Mouse (Mus musculus): ENCODE results near the gene Rps26.

Gene Rps26

DNA sequence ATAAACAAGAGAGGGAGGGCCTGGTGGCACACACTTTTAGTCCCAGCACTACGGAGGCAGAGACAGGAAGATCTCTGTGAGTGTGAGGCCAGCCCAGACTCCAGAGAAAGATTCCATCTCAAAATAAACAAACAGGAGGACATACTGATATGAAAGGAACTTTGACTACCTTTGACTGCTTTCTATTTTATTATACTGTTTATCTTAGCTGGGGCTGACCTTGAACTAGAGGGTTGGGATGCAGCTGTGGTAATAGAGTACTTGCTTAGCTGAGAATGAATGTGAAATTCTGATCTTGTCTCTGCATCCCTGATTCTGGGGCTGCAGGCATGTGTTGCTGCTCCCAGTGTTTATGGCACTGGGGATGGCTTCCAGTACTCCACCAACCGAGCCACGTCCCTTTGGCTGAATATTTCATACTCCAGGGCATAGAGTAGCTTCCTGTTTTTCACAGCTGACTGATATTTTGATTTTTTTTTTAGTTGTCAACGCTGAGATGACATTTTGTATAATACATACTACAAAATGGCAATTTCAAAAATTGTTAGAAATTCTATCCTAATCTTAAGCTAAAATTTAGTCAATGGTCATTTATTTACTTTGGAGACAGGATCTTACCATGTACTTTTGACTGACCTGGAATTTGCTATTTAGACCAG is 23.9 kb downstream of the Rps26 start:
- DNase-seq: no peak

GRCm38 (mm10) chr10:128601499-128601898 is 25.0 kb downstream of the Rps26 start:
- DNase-seq: no peak

GRCm38 (mm10) chr10:128598476-128598875 is 28.1 kb downstream of the Rps26 start:
- no peak for DNase-seq

DNA sequence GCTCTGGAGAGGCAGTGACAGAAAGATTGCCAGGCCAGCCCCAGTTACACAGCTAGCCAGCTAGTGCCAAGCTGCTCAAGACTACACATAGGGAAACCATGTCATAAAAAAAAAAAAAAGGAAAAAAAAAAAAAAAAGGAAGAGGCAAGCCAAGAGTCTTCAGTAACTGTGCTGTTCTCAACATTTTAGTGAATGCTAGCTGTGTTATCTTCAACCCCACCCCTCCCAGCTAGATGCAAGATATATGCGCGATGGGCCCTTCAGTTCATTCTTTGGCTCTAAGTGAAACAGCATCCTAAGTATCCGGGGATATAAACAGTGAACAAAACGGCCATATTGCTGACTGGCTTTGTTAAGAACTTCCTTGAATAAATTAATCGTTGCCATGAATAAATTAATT is 33.8 kb downstream of the Rps26 start:
- DNase-seq: no peak

- no peak for DNase-seq
These were observed 35.1 kb downstream of the Rps26 start for GRCm38 (mm10) chr10:128591436-128591835.

- DNase-seq: peak in 1 of 2 experiments; percentile 38
These were observed 36.3 kb downstream of the Rps26 start for GRCm38 (mm10) chr10:128590193-128590690.

DNA sequence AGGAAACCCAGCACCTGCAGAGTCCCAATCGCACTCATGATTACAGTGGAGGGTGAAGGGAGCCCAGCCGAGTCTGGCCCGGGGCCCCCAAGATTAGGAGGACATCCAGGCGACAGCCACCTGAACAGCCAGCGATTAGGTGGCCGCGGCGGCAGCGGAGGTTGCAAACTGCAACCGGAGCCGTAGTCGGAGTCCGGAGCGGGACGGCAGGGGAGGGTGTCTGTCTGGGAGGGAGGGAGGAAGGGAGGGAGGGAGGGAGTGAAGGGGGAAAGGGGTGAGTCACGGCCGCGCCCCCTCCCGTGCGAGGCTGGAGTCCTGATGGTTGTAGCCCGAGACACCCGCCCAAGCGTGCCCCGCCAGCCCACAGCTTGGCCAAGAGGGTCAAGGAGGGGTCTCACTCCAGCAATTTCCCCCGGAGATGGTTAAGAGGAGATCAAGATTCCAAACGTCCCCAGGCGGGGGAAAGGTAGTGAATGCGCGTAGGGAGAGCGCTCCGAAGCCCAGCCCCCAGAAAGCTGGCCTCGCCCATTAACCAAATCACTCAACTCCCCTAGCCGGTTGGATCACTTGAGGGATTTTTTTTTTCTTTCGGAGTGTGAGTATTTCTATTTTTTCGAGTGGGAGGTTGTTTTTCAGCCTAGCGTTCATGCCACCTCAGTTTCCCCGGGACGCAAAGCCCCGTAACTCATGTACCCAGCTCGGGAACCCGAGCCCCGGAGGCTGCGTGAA is 36.9 kb downstream of the Rps26 start, which contains the start of gene Erbb3:
Gene Erbb3 (minus strand): TSS at position 189 of the 729 bp plus-strand sequence.
- DNase-seq: peak in 1 of 2 experiments; percentile 26

GRCm38 (mm10) chr10:128588775-128589463 is 37.6 kb downstream of the Rps26 start:
- no peak for DNase-seq

DNA sequence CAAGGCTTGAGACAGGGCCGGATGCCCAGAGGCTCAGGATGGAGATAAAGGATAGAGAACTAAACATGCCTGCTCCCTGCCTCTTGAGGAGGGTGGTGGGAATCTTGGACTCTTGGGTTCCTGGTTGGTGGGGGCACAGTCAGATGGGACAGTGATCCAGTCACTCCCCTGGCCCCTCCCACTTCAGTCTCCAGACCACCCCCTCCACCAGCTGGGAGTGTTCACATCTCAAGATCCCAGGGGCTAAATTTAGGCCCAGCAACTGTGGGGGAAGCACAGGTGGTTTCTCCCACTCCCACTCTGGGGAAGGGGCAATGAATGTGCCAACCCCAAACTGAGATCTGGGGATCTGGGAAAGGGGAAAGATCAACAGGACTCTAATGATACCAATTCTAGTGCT is 38.4 kb downstream of the Rps26 start:
- no peak for DNase-seq

DNA sequence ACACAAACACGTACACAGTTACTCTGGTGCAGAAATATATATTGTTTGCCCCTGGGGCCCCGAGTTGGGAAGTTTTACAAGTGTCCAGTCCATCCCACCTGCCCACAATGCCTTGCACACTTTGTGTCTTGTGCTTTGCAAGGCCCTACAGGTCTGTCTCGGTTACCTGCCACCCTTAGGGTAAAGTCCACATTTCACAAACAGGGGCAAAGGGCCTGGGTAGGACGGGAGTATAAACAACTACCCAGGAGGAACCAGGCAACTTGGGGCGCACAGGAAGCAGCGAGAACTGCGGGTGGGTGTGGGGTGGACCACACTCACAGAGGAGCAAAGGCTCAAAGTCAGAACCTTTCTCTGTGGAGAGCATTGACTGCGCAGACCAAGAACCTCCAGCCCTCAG is 38.9 kb downstream of the Rps26 start:
- DNase-seq: no peak

GRCm38 (mm10) chr10:128587120-128587519 is 39.4 kb downstream of the Rps26 start:
- DNase-seq: peak; percentile 35 to 39

- DNase-seq: no peak
These were observed 40.0 kb downstream of the Rps26 start for GRCm38 (mm10) chr10:128586546-128586945.

DNA sequence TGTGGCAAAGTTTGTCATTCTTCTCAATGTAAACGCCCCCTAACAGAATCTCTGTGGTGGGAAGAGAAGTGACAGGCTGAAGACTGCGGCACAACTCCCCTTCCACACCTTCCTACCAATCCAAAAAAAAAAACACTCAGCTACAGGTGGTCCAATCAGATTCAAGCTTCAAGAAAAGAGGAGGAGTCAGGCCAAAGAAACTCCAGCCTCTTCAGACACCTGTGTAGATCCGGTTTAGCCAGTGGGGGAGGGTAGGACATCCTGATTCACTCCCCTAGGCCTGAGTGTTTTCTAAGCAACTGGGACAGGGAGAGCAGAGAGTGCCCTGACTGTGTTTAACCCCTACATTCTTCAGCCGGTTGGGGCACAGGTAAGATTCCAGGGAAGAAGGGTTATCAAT is 42.2 kb downstream of the Rps26 start:
- DNase-seq: peak in 1 of 2 experiments; percentile 34

DNA sequence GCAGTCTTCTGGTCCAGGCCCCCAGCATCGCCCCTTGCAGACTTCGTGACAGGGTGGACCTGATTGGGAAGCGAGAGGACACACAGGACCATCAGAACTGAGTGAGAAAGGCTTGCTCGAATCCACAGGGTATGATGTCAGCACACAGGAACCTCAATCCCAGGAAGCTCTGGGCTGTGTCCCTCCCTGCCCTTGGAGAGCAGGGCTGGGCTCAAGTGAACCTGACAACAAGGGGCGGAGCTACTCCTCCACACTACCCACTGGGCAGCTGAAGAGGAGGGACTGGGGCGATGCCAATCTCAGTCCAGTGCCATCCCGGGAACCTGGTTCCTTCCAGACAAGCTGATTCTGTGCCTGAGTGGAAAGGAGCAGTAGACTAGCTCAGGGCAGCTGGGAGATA is 42.9 kb downstream of the Rps26 start:
- no peak for DNase-seq

DNA sequence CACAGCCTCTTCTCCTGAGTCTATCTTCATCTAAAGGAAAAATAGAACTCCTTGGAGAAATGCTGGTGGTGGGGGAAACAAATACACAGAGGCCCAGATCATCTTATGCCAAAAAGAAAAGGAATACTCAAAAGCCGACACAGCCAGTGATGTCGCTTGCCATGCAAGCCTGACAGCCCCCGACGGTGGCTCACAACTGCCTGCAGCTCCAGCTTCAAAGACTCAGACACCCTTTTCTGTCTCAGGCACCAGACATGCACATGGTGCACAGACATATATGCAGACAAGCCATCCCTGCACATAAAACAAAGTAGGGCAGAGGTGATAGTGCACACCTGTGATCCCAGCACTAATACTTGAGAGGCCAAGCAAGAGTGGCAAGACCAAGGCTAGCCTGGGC is 46.8 kb downstream of the Rps26 start:
- no peak for DNase-seq

- DNase-seq: no peak
These were observed 47.2 kb downstream of the Rps26 start for GRCm38 (mm10) chr10:128579298-128579697.

GRCm38 (mm10) chr10:128578330-128578729 is 48.2 kb downstream of the Rps26 start:
- no peak for DNase-seq

DNA sequence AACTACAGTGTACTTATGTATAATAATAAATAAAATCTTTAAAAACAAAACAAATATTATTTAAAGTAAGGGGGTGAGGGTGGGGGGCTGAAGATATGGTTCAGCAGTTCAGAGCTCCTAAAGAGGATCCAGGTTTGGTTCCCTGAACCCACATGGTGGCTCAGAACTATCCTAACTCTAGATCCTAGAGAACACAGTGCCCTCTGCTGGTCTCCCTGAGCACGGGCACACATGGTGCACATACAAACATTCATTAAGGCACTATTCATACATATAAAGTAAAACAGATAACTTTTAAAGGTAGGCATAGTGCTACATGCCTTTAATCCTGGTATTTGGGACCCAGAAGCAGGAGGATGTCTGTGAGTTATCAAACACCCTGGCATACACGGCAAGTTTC is 51.5 kb downstream of the Rps26 start:
- DNase-seq: no peak
